Mouse (Mus musculus): ENCODE measurements around the gene H1fnt. TPM values are rescaled to one million over a fixed set of nuclear protein-coding genes. Genes with fewer than 3 reads are reported as not detected.

The H1fnt gene
- polyA plus RNA-seq, 2 experiments = not detected

DNA sequence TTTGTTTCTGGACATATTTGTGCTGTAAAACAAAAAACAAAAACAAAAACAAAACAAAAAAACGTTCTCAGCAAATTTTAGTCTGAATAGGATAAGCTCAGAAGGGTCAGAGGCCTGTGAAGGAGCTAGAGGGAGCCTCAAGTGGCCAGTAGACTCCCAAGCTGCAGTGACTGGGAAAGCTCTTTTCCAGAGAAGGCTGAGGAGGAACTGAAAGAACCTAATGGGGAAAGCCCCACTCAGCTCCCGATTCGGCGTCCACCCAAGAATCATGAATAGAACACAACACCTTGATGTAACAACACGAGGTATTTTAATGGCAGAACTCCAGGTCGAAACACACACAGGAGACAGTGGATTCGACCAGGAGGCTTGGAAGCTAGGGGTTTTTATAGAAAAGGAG, 683 bp upstream of the H1fnt start:
- Histone ChIP-seq H3K4me3 (replicated peaks; ENCODE audit: low read length) (no peak overlapping the region), H3K27me3 (ENCODE audit: control insufficient read depth, insufficient read depth, low read length) (no peaks in the 10 kb centered on the region), H3K4me1 (ENCODE audit: control insufficient read depth, insufficient read depth, low read length) (no peaks in the 10 kb centered on the region), H3K36me3 (ENCODE audit: control insufficient read depth, insufficient read depth, low read length) (no peaks in the 10 kb centered on the region), H3K9ac (ENCODE audit: low read depth, low read length, severe bottlenecking) (no peak overlapping the region), H3K27ac (replicated peaks; ENCODE audit: low read depth, low read length) (no peak overlapping the region), H3K9me3 (ENCODE audit: control insufficient read depth, low read length) (no peaks in the 10 kb centered on the region), H3K4me2 (replicated peaks; ENCODE audit: low read depth, low read length, severe bottlenecking) (no peak overlapping the region)
- WGBS = 84% methylated on average over 7 of the region's 7 CpGs
- DNase-seq (ENCODE audit: low spot score) (no peak), ATAC-seq (ENCODE audit: low FRiP score, low read depth) (no peak)
- TF ChIP-seq POLR2A (IDR thresholded peaks at IDR 0.05; ENCODE audit: borderline replicate concordance, extremely low read depth, insufficient read depth, insufficient read length) = no peak

DNA sequence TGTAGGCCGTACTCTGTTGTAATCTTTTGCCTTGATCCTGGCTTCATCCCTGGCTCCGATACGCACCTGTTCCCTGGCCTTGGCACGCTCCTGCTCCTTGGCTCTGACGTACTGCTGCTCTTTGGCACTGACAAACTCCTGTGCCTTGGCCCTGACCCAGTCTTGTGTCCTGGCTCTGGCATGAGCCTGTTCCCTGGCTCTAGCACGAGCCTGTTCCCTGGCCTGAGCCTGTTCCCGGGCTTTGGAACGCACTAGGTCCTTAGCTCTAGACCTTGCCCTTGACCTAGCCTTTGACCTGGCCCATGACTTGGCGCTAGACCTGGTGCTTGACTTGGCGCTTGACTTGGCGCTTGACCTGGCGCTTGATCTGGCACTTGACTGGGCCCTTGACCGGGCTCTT, 822 bp downstream of the H1fnt start:
- no peaks in the 10 kb centered on the region for H3K9me3 ChIP-seq (ENCODE audit: control insufficient read depth, low read length)
- no peak for TF ChIP-seq POLR2A (IDR thresholded peaks at IDR 0.05; ENCODE audit: borderline replicate concordance, extremely low read depth, insufficient read depth, insufficient read length)
- no peaks in the 10 kb centered on the region for H3K27me3 ChIP-seq (ENCODE audit: control insufficient read depth, insufficient read depth, low read length)
- DNase-seq (ENCODE audit: low spot score) (no peak), ATAC-seq (ENCODE audit: low FRiP score, low read depth) (no peak)
- no peak overlapping the region for H3K9ac ChIP-seq (ENCODE audit: low read depth, low read length, severe bottlenecking)
- no peaks in the 10 kb centered on the region for H3K36me3 ChIP-seq (ENCODE audit: control insufficient read depth, insufficient read depth, low read length)
- H3K27ac ChIP-seq (replicated peaks; ENCODE audit: low read depth, low read length) = no peak overlapping the region
- no peaks in the 10 kb centered on the region for H3K4me1 ChIP-seq (ENCODE audit: control insufficient read depth, insufficient read depth, low read length)
- H3K4me2 ChIP-seq (replicated peaks; ENCODE audit: low read depth, low read length, severe bottlenecking) = no peak overlapping the region
- H3K4me3 ChIP-seq (replicated peaks; ENCODE audit: low read length) = no peak overlapping the region
- 97% methylated on average over 13 of the region's 13 CpGs for WGBS

DNA sequence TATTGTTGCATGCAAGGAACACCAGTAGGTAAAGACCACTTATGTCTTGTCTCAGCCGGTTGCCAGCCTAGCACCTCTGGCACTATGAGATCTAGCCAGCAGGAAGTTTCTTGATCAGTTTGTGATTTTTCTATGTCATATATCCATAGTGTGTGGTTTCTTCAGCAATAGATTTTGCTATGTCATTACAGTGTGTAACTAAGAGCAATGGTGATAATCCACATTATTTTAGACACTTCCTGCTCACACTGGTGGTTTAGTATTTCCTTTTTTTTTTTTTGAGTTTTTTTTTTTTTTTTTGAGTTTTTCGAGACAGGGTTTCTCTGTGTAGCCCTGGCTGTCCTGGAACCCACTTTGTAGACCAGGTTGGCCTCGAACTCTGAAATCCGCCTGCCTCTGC, 21.7 kb downstream of the H1fnt start:
- Histone ChIP-seq H3K4me1 (ENCODE audit: control insufficient read depth, insufficient read depth, low read length) (no peaks in the 10 kb centered on the region), H3K4me2 (replicated peaks; ENCODE audit: low read depth, low read length, severe bottlenecking) (no peak overlapping the region), H3K27me3 (ENCODE audit: control insufficient read depth, insufficient read depth, low read length) (no peaks in the 10 kb centered on the region), H3K27ac (replicated peaks; ENCODE audit: low read depth, low read length) (no peak overlapping the region), H3K36me3 (ENCODE audit: control insufficient read depth, insufficient read depth, low read length) (no peaks in the 10 kb centered on the region), H3K4me3 (replicated peaks; ENCODE audit: low read length) (no peak overlapping the region), H3K9ac (ENCODE audit: low read depth, low read length, severe bottlenecking) (no peak overlapping the region), H3K9me3 (ENCODE audit: control insufficient read depth, low read length) (no peaks in the 10 kb centered on the region)
- ATAC-seq (ENCODE audit: low FRiP score, low read depth) (no peak), DNase-seq (ENCODE audit: low spot score) (no peak)
- WGBS = 93% methylated on average over 4 of the region's 4 CpGs
- no peak for TF ChIP-seq POLR2A (IDR thresholded peaks at IDR 0.05; ENCODE audit: borderline replicate concordance, extremely low read depth, insufficient read depth, insufficient read length)

DNA sequence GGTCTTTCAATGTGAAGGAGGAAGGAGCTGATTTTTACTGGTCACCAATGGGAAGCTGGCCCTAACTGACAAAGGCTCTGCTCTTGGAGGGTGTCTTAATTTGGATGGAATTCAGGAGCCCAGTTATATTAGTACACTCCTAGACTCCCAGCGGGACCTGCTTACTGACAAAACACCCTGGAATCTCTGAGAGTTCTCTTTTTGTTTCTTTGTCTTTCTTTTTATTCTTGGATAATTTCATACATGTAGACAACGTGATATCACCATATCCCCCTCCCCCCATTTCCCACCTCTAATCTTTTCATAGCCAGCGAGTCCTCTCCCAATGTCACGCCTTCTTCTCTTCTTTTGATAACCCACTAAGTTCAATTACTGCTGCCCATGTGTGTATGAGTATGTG, 22.7 kb downstream of the H1fnt start, which contains the start of gene Olfr286:
TSS of gene Olfr286 (minus strand) at position 101 of the 400 bp plus-strand sequence.
- DNase-seq (ENCODE audit: low spot score) = no peak

DNA sequence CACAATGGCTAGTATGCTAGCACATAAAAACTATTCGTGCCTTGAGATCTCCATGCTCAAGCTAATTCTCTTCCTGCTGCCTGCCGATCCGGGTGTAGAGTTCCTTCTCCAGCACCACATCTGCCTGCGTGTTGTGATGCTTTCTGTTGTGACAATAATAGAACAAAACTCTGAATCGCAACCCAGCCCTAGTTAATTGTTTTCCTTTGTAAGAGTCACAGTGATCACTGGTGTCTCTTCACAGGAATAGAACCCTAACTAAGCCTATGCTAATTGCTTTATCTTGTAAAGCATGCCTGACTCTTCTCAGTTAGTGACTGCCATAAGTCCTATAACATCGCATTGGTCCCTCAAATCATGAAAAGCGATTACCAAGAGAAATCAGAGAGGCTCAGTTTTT, 31.0 kb downstream of the H1fnt start:
- H3K27ac ChIP-seq (replicated peaks; ENCODE audit: low read depth, low read length) = no peak overlapping the region
- H3K9me3 ChIP-seq (ENCODE audit: control insufficient read depth, low read length) = no peaks in the 10 kb centered on the region
- H3K36me3 ChIP-seq (ENCODE audit: control insufficient read depth, insufficient read depth, low read length) = no peaks in the 10 kb centered on the region
- no peak for DNase-seq (ENCODE audit: low spot score)
- 77% methylated on average over 7 of the region's 7 CpGs for WGBS
- H3K4me2 ChIP-seq (replicated peaks; ENCODE audit: low read depth, low read length, severe bottlenecking) = no peak overlapping the region
- no peak for TF ChIP-seq POLR2A (IDR thresholded peaks at IDR 0.05; ENCODE audit: borderline replicate concordance, extremely low read depth, insufficient read depth, insufficient read length)
- no peaks in the 10 kb centered on the region for H3K27me3 ChIP-seq (ENCODE audit: control insufficient read depth, insufficient read depth, low read length)
- H3K4me3 ChIP-seq (replicated peaks; ENCODE audit: low read length) = no peak overlapping the region
- ATAC-seq (ENCODE audit: low FRiP score, low read depth) = no peak
- H3K9ac ChIP-seq (ENCODE audit: low read depth, low read length, severe bottlenecking) = no peak overlapping the region
- no peaks in the 10 kb centered on the region for H3K4me1 ChIP-seq (ENCODE audit: control insufficient read depth, insufficient read depth, low read length)

More for the DNA sequence above, 22.7 kb downstream of the H1fnt start, which contains the start of gene Olfr286:
- no peak for ATAC-seq (ENCODE audit: low FRiP score, low read depth)
- Histone ChIP-seq H3K27ac (replicated peaks; ENCODE audit: low read depth, low read length) (no peak within 1 kb of the TSS), H3K27me3 (ENCODE audit: control insufficient read depth, insufficient read depth, low read length) (no peaks in the 10 kb centered on the region), H3K4me2 (replicated peaks; ENCODE audit: low read depth, low read length, severe bottlenecking) (no peak within 1 kb of the TSS), H3K9ac (ENCODE audit: low read depth, low read length, severe bottlenecking) (no peak within 1 kb of the TSS), H3K4me3 (replicated peaks; ENCODE audit: low read length) (no peak within 1 kb of the TSS), H3K4me1 (ENCODE audit: control insufficient read depth, insufficient read depth, low read length) (no peaks in the 10 kb centered on the region), H3K36me3 (ENCODE audit: control insufficient read depth, insufficient read depth, low read length) (no peaks in the 10 kb centered on the region), H3K9me3 (ENCODE audit: control insufficient read depth, low read length) (no peaks in the 10 kb centered on the region)
- TF ChIP-seq POLR2A (IDR thresholded peaks at IDR 0.05; ENCODE audit: borderline replicate concordance, extremely low read depth, insufficient read depth, insufficient read length) = no peak
- WGBS = 85% methylated on average over 4 of the region's 4 CpGs

DNA sequence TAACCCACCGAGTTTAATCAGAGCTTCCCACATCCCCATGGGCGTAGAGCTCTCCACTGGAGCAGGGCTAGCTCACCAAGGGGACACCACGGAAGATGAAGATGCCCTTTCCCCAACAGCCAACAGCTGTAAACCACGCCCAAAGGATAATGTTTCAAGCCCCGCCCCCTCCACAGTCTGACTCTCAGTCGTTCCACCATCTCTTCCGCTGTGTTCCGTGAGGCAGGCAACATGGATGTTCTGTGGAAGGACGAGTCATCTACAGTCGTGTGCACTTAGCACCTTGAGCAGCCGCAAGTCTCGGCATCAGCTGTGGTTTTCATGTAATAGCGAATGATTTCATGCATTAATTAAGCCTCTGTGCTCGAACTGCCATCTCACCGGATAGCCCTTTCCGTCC, 31.5 kb downstream of the H1fnt start:
- Histone ChIP-seq H3K4me2 (replicated peaks; ENCODE audit: low read depth, low read length, severe bottlenecking) (no peak overlapping the region), H3K36me3 (ENCODE audit: control insufficient read depth, insufficient read depth, low read length) (no peaks in the 10 kb centered on the region), H3K27ac (replicated peaks; ENCODE audit: low read depth, low read length) (no peak overlapping the region), H3K4me1 (ENCODE audit: control insufficient read depth, insufficient read depth, low read length) (no peaks in the 10 kb centered on the region), H3K9ac (ENCODE audit: low read depth, low read length, severe bottlenecking) (no peak overlapping the region), H3K27me3 (ENCODE audit: control insufficient read depth, insufficient read depth, low read length) (no peaks in the 10 kb centered on the region), H3K9me3 (ENCODE audit: control insufficient read depth, low read length) (no peaks in the 10 kb centered on the region), H3K4me3 (replicated peaks; ENCODE audit: low read length) (no peak overlapping the region)
- no peak for TF ChIP-seq POLR2A (IDR thresholded peaks at IDR 0.05; ENCODE audit: borderline replicate concordance, extremely low read depth, insufficient read depth, insufficient read length)
- 49% methylated on average over 16 of the region's 16 CpGs for WGBS
- DNase-seq (ENCODE audit: low spot score) (no peak), ATAC-seq (ENCODE audit: low FRiP score, low read depth) (no peak)
